Mouse (Mus musculus): ENCODE measurements around the gene Rrp9.
"Not testable (repeated sequence)": the region's sequence is repeated elsewhere in the genome, so short reads cannot be mapped to it uniquely, and the experiment has no call there.

Rrp9 gene

DNA sequence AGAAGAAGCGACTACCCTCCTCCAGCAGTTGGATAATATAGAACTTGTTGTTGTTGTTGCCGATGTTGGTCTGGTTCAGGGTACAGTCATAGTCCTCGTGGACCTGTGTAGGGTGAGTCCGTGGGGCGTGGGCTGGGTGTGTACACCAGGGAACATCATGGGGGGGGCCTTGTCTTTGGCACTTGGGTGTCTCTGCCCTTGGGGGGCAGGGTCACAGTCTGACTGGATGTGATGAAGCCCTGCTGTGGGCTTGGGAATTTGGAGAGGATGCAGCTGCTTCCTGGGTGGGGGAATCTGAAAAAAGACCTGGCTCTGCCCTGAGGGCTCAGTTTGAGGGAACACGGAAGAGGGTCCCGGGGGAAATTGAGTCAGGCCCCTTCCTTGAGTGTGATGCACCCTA, 717 bp upstream of the Rrp9 start:
- DNase-seq (ENCODE audit: low spot score): no peak

DNA sequence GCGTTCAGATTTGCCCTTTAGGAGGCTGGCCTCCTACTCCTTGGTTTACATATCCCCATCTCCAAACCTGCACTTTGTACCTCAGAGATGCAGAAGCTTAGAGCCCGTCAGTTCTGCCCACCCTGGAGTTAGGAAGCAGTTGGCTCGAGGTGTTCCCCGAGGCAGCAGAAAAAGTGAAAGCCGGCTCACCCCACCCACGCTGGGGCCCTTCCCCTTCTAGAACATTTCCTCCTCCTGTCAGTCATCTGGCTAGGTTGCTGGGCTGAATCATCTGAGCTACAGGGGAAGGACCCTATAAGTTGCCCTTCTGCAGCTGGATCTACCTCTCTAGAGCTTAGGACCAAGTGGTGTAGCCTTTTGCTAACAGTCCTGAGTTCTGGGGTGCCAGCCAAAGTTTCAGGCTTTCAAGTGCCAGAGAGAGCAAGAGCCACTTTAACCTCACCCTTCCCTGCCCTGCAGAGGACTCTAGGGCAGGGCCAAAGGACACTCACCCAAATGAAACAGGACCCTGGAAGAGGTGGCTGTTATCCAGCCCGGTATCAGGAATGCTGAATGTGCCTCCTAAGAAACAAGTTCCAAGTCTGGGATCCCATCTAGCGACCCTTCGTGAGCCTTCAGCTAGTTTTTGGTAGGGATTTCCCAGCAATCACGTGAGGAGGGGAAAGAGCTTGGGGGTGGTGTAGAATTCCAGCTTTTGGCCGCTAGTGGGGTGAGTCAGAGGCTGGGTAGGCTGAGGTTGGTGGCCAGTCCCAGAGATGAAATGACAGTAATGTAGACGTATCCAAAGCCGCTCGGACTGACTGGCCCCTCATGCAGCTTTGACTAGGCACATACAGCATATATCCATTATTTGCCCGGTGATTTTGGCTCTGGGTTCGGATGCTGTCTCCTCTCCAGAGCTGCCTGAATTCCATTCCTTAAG, 500 bp downstream of the Rrp9 start:
- no peak for DNase-seq (ENCODE audit: low spot score)

DNA sequence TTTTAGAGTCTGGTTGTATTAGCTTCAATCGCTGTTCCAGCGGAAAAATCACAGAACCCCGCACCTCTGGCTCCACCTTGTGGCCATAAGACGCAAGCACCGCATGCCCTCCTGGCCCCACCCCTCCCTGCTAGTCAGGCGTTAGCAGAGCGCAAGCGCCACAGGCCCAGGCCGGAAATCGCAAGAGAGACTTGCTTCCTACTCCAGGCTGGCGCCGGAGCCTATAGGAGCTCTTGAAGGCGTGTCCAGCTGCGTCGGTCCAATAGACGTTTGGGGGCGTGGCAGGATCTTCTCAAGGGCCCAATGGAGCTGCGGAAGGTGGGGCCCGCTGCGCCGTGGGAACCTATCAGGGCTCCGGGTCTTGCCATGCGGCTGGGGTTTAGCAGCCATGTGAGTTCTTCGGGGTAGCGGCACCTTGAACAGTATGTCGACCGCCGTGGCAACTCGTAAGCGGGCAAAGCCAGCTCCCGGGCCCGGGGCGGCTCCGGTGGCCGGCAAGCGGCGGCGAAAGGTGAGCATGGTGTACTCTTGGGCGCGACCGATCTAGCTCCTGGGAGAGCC, 1.2 kb downstream of the Rrp9 start, which contains the start of gene Parp3:
Gene Parp3 (minus strand): TSS at position 26 of the 561 bp plus-strand sequence.
- peak; percentile 96 for DNase-seq (ENCODE audit: low spot score)

DNA sequence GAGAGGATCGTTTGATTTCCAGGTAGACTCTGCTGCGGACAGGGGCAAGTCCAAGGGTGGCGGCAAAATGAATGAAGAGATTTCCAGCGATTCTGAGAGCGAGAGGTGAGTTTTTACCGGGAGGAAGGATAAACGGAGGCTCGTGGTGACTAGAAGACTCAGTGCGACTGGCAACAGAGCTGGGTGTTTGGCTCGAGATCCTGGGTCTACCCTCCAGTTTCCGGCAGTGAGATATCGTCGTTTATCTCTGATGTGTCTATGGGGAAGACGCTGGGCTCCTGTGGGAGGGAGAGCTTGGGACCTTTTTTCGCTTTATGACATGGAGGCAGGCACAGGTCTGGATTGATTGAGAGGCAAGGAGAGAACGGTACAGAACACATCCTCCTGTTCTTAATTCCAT, 1.9 kb downstream of the Rrp9 start:
- no peak for DNase-seq (ENCODE audit: low spot score)

DNA sequence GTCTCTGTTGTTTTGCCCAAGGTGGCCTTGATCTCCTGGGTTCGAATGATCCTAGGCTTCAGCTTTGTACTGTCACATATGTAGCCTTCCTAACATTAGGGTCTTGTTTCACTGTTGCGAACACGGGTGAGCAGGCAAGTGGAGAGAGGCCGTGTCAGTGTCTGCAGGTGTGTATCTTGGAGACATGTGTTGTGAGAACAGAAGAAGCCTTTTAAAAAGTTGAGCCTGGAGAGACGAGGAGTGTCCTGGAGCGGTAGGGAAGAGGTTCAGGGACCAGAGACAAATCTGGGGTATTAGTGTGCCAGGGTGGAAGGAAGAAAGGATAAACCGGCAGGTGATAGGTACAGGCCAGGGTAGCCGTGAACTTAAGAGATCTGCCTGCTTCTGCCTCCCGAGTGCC, 2.3 kb downstream of the Rrp9 start:
- no peak for DNase-seq (ENCODE audit: low spot score)

DNA sequence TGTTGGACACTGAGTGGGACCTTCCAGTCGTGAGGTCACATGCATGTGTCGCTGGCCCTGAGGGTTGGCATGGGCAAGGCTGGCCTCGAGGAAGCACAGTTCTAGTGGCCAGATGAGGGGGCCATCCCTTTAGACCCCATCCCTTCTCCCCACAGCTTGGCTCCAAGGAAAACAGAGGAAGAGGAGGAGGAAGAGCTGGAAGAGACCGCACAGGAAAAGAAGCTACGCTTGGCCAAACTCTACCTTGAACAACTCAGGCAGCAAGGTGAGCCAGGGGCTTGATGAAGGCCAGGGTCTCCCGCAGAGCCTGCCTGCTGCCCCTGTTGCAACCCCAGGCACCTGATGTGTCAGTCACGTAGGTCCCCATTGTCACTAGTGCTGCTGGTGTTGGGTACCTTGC, 4.8 kb downstream of the Rrp9 start:
- no peak for DNase-seq (ENCODE audit: low spot score)

DNA sequence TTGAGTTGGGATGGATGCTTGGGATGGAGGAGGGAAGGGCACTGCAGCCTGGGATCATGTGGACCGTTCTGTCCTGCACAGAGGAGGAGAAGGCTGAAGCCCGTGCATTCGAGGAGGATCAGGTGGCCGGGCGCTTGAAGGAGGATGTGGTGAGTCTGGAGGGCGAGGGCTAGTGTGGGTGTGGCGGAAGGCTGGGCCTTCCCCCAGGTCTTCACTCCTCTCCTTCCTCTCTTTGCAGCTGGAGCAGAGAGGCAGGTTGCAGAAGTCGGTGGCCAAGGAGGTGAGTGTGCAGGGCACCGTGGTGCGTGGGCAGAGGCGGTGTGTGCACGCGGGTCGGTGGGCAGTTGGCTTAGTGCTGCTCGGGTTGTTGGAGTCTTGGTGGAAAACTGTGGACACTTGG, 5.3 kb downstream of the Rrp9 start:
- DNase-seq (ENCODE audit: low spot score): no peak

DNA sequence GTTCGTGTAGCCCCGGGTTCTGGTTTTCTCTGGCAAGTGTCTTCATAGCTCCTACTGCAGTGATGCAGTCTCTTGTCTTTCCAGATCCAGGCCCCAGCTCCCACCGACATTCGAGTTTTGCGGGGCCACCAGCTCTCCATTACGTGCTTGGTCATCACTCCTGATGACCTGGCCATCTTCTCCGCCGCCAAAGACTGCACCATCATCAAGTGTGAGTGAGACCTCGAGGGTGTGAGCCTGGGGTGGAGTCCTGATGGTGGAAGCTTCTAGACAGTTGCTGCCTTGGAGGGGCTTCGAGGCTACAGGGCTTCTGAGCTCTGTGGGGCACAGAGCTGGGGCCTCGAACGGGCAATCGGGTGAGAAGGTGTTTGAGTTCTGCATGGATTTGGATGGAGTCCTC, 5.9 kb downstream of the Rrp9 start:
- DNase-seq (ENCODE audit: low spot score): no peak

DNA sequence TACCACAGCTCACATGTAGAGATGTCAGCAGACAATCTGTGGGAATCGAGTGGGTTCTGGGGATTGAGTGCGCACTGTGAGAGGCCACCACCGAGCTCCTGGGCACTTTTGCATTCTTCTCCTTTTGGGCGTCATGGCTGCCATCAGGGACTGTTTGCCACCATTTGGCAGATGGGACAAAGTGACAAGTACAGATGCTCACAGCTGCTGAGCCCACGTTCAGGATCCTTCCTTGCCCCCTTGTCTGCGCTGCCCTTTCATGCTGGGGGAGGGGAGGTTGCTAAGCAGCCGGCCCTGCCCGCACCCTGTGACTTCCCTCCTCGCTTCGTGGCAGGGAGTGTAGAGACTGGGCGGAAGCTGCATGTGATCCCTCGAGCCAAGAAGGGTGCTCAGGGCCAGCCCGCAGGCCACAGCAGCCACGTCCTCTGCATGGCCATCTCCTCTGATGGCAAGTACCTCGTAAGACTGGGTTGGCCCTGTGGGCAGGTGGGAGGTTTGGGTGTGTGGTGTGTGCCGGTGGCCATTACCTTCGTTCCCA, 6.9 kb downstream of the Rrp9 start:
- no peak for DNase-seq (ENCODE audit: low spot score)

DNA sequence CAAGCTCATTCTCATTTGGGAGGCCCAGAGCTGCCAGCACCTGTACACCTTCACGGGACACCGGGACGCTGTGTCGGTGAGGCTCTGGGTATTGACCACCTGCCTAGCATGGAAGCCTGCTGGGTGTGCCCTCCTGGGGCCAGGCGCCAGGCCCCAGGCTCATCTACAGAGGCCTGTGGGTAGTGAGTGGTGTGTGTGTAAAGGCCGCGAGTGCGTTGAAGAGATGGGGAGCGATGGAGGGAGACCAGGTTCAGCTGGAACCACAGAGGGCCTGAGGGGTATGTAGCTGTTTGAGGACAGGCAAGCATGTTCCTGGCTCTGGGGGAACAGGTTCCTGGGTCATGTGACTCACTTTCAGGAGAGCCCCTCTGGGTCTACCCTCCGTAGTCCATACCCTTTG, 7.4 kb downstream of the Rrp9 start:
- no peak for DNase-seq (ENCODE audit: low spot score)

DNA sequence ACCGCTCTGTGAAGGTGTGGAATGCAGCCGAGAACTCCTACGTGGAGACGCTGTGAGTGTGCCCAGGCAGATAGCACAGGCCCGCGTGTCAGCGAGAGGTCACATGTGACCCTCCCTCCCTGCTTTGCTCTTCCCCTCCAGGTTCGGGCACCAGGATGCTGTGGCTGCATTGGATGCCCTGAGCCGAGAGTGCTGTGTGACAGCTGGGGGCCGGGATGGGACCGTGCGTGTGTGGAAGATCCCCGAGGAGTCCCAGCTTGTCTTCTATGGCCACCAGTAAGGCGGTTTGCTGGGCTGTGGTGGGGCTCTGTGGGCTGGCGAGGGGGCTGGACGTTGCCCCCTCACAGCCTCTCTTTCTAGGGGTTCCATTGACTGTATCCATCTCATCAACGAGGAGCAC, 7.8 kb downstream of the Rrp9 start:
- no peak for DNase-seq (ENCODE audit: low spot score)

DNA sequence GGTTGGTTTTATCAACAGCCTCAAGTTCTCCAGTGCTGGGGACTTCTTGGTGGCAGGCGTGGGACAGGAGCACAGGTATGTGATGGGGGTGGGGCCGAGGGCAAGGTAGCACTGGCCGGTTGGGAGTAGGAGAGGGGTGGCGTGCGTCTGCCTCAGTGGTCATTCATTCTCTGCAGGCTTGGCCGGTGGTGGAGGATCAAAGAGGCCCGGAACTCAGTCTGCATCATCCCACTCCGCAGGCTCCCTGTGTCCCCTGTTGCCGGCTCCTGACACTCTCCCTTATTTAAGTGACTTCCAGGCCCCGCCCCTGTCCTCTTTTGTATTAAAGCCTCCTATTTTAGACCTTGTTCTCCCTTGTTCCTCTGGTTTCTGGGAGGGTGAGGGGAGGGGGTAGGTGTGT, 9.3 kb downstream of the Rrp9 start:
- DNase-seq (ENCODE audit: low spot score): no peak

DNA sequence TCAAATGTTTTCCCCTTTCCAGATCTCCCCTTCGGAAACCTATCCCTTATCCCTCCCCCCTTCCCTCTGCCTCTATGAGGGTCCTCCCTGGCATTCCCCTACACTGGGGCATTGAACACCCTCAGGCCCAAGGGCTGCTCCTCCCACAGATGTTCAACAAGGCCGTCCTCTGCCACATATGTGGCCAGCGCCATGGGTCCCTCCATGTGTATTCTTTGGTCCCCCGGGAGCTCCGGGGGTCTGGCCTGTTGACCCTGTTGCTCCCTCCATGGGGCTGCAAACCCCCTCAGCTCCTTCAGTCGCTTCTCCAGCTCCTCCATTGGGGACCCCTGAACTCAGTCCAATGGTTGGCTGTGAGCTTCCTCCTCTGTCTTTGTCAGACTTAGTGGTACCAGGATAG, 11.8 kb downstream of the Rrp9 start:
- DNase-seq (ENCODE audit: low spot score): not testable (repeated sequence)

DNA sequence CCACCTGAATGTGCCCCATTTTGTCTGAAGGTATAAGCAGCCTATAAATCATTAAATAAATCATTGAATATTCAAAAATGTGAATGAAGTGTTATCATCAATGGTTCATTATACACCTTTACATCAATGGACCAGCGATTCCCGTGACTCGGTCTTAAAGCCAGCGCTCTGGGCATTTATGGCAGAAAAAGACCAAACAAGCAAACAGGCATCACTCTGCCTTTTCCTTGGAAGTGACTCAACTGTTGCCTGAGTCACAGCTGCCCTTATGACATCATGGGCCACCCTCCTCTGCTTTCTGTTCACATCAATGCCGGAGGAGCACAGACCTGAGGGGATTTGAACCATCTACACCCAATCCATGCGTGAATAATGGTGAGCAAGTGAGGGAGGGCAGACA, 23.9 kb downstream of the Rrp9 start, which contains the start of gene Iqcf1:
Gene Iqcf1 (plus strand): TSS at position 301 of the 400 bp plus-strand sequence.
- no peak for DNase-seq (ENCODE audit: low spot score)

DNA sequence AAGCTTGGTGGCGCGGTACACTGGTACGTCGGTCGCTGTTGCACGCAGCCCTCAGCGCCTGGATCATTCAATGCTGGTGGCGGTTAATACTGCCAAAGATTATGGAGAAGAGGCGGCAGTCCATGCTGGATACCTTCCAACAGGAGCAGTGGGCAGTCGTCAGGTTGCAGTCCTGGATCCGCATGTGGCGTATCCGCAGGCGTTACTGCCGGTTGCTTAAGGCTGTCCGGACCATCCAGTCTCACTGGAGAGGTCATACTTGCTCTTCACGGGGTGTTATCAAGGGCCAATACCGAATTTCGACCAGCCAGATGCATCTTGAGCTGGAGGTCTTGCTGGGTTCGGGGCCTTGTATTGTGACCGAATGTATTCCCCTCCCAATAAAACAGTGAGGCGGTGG, 26.1 kb downstream of the Rrp9 start:
- no peak for DNase-seq (ENCODE audit: low spot score)

DNA sequence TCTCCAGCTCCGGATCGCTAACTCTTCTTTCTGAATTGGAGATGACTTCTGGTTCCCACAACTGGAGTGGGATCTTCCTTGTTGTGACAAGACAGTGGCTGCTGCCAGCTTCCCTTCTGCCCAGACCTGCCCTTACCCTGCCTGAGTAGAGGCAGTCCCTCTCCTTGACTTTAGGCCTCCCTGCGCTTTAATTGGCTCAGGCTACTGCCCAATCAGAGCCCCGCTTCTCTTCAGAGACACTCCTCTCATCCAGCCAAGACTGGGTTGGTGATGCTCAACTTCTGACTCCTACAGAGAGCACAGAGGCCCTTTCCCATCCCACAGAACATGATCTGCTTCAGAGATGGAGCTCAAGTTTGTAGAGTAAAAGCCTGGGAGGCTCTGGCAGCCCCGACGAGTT, 28.5 kb downstream of the Rrp9 start:
- DNase-seq (ENCODE audit: low spot score): no peak

DNA sequence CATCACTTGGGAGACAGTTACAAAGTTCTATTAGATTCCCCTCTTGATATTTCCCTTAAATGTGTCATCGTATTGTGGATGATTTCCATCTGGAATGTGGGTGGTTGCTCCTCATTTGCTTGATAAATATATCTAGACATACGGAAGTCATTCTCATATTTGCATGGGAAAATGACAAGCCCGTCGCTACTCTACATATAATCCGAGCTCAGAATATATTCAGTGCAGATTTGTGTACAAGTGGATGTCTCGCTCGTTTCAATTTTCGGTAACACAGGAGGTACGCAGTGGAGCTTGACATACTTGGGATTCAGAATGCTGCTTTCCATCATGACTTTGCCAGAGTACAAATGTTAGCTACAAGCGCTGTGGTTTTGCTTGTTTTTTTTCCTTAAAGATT, 33.6 kb downstream of the Rrp9 start:
- DNase-seq (ENCODE audit: low spot score): no peak

DNA sequence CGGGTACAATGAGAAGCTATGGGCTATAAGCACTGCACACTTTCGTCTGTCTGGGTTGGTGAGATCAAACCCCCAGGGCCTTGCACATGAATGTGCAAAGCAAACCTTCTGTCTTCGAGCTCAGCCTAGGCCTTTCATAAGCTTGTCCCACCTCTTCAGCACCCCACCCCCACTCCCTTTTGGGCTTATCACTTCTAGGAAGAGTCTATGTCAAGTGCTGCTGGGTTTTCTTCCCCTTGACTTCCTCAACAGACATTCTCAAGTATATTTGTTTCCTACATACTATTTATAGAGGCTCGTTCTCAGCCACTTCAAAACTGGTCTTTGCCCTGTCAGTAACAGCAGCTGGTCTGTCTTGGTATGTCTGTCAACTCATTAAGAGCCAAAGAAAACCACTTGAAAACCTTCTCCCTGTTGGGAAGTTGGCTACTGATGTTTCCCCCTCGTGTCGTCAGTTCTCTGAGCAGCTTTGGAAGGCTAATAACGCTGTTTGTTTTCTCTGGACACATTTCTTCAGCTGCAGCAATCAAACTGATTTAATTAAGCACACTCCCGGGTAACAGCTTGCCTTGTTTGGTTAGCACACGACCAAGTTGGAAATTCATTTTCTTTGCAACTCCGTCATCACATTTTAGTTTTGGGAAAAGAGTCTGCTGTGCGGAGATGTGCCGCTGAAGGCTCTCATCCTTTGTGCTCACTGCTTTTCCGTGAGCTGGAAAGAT, 37.1 kb downstream of the Rrp9 start:
- no peak for DNase-seq (ENCODE audit: low spot score)

DNA sequence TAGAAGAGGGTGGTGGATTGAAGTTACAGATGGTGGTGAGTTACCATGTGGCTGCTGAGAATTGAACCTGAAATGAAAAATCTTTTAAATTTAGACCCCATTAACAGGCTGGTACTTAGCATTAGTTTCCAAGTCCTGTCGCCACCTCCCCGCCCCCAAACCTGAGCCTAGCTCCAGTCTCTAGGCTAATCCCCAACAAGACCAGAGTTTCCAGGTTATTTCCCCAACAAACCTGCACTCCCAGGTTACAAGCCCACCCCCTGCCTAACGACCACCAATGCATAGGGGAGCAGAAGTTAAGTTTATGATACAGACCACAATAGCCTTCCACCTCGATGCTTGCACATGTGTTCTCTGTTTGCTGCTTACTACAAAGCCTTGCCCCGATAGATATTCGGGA, 37.8 kb downstream of the Rrp9 start:
- no peak for DNase-seq (ENCODE audit: low spot score)

DNA sequence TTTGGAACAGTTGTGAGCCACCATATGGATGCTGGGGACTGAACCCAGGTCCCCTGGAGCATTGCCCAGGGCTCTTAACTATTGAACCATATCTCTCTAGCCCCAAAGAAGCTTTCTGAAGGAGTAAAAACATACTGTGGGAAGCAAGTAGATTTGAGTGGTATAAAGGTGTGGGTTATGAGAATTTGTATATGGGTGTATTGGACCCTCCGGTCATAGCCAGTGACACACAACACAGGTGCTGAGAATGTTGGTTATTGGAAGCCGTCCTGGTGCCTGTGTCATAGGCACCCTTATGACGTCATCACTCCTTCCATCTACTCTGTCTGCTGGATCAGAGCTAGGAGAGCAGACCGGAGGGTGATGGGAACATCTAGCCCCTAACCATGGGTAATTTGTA, 38.5 kb downstream of the Rrp9 start, which contains the start of gene Iqcf5:
Gene Iqcf5 (plus strand): TSS at position 301 of the 400 bp plus-strand sequence.
- DNase-seq (ENCODE audit: low spot score): no peak

DNA sequence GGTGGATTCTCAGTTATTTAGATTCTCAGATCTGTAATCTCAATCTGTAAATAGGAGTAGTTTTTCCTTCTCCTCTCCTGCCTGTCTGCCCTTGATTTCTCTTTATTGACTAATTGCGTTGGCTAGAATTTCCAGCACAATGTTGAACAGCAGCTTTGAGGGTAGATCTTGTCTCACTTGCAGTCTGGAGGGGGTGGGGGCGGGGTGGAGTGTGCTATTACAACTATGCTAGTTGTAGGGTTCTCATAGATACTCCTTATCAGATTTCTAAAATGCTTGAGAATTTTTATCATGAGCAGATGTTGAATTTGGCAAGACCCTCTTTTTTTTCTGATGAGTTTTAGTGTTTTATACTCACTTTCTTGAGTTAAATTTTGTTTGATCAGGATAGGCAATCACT, 43.7 kb downstream of the Rrp9 start:
- no peak for DNase-seq (ENCODE audit: low spot score)

DNA sequence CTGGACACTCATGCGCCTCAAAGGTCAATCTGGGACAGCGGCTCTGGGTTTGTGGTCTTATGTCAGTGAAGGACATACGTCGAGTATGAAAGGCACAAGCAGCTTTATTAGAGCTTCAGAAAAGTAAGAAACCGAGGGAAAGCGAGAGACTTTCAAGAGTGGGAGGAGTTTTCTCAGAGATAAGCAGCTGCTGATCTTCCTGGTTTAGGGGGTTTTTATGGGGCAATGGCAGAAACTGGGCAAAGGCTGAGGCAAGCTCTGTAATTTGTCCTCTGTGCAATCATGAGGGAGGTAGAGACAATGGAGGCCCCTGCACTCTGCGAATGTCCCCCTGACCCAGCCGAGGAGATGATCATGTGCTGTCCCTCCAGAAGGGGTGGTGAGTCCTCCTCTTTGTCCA, 44.1 kb downstream of the Rrp9 start:
- DNase-seq (ENCODE audit: low spot score): no peak

DNA sequence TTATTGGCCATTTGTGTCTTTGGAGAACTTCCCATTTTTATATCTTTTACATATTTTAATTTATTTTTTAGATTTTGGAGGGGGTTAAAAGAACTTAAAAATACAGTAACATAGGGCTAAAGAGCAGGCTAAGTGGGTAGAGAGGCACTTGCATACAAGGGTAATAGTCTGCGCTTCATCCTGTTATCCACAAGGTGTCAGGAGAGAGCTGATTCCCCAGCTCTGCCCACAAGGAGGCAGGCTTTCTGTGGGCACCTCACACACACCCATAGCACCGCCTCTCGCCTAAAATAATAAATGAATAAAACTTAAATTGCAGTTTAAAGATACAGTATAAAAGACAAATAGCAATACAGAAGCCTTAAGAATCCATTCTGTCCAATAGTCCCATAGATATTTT, 56.1 kb downstream of the Rrp9 start:
- DNase-seq (ENCODE audit: low spot score): no peak

Measured in ovary, postnatal 10 days (tissue).